Mouse (Mus musculus) kidney, embryonic 15.5 days (tissue): ENCODE results near the gene Rin2. TPM values are rescaled to one million over a fixed set of nuclear protein-coding genes. Genes with fewer than 3 reads are reported as not detected.

ENCODE experiments used
- ATAC-seq: fragments of 200-750 bp; cut with Nextera tagmentation; replicated peaks from 2 replicates; pipeline ENCODE4 v1.8.0; 2017; ENCODE audit warnings: moderate TSS enrichment; ENCODE audit not compliant: low FRiP score
- H3K27ac ChIP-seq: fragments of 300-500 bp; sonication (generic); 2 replicates; pipeline ENCODE4 v1.5.1; 2015; ENCODE audit warnings: mild to moderate bottlenecking, inconsistent platforms
- H3K27me3 ChIP-seq: fragments of 300-500 bp; sonication (generic); 2 replicates; pipeline ENCODE4 v1.6.1; 2015; ENCODE audit warnings: inconsistent platforms
- H3K36me3 ChIP-seq: fragments of 300-500 bp; sonication (generic); 2 replicates; pipeline ENCODE4 v1.6.1; 2015; ENCODE audit warnings: inconsistent platforms
- H3K4me1 ChIP-seq: fragments of 300-500 bp; sonication (generic); 2 replicates; pipeline ENCODE4 v1.6.1; 2015; ENCODE audit warnings: inconsistent platforms
- H3K4me2 ChIP-seq: fragments of 300-500 bp; sonication (generic); 2 replicates; pipeline ENCODE4 v1.6.1; 2015; ENCODE audit warnings: moderate library complexity, mild to moderate bottlenecking, inconsistent platforms
- H3K4me3 ChIP-seq: fragments of 300-500 bp; sonication (generic); replicated peaks from 2 replicates; pipeline ENCODE4 v1.5.1; 2015; ENCODE audit warnings: mild to moderate bottlenecking, inconsistent platforms
- H3K9ac ChIP-seq: fragments of 300-500 bp; sonication (generic); 2 replicates; pipeline ENCODE4 v1.6.1; 2015; ENCODE audit warnings: mild to moderate bottlenecking, inconsistent platforms
- H3K9me3 ChIP-seq: fragments of 300-500 bp; sonication (generic); replicated peaks from 2 replicates; pipeline ENCODE4 v1.6.1; 2016; ENCODE audit warnings: inconsistent platforms
- WGBS: fragments of 180-500 bp; shearing (Covaris S2); methylation state at CpG from one replicate; pipeline ENCODE4 v1.1.7; 2015; ENCODE audit warnings: mixed read lengths; 5-methylcytosine and 5-hydroxymethylcytosine counted together
- polyA plus RNA-seq: library from polyadenylated mRNA; unstranded; fragments of >200 nt; fragmentation: Nextera tagmentation; extraction: Ambion mirVana; gene quantifications from 2 replicates; pipeline ENCODE4 v1.2.1, GENCODE M21; 2015

Rin2 gene
- polyA plus RNA-seq, 1 experiment from 2014 or later: 33.0 TPM

GRCm38 (mm10) chr2:145822783-145823729 is 148.0 kb downstream of the Rin2 start:
- H3K27ac ChIP-seq: no peak overlapping the region
- H3K36me3 ChIP-seq: peaks cover 29% of the 10 kb centered on the region
- no peak overlapping the region for H3K9ac ChIP-seq
- H3K4me3 ChIP-seq: no peak overlapping the region
- no peaks in the 10 kb centered on the region for H3K27me3 ChIP-seq
- peak; percentile 25; the same call in 1 of the 2 replicates for ATAC-seq
- 0 out of 2 replicates have a peak, but pooled peaks cover 3% of the 10 kb centered on the region for H3K4me1 ChIP-seq
- no peak overlapping the region for H3K4me2 ChIP-seq
- H3K9me3 ChIP-seq: no peaks in the 10 kb centered on the region
- 77% methylated on average over 3 of the region's 3 CpGs for WGBS

- Histone ChIP-seq H3K27me3 (no peaks in the 10 kb centered on the region), H3K4me3 (no peak overlapping the region), H3K4me1 (0 out of 2 replicates have a peak, but pooled peaks cover 3% of the 10 kb centered on the region), H3K36me3 (peaks cover 29% of the 10 kb centered on the region), H3K9ac (no peak overlapping the region), H3K27ac (no peak overlapping the region), H3K9me3 (no peaks in the 10 kb centered on the region), H3K4me2 (no peak overlapping the region)
- no peak for ATAC-seq
- WGBS: 68% methylated on average over 3 of the region's 3 CpGs
Measured at GRCm38 (mm10) chr2:145824749-145825148, 149.7 kb downstream of the Rin2 start.

GRCm38 (mm10) chr2:145825221-145825620 is 150.2 kb downstream of the Rin2 start:
- no peak for ATAC-seq
- no peaks in the 10 kb centered on the region for H3K27me3 ChIP-seq
- peaks cover 30% of the 10 kb centered on the region for H3K36me3 ChIP-seq
- H3K4me2 ChIP-seq: no peak overlapping the region
- H3K9ac ChIP-seq: no peak overlapping the region
- no peaks in the 10 kb centered on the region for H3K9me3 ChIP-seq
- H3K4me3 ChIP-seq: no peak overlapping the region
- WGBS: 93% methylated on average over 10 of the region's 10 CpGs
- H3K4me1 ChIP-seq: 0 out of 2 replicates have a peak, but pooled peaks cover 3% of the 10 kb centered on the region
- no peak overlapping the region for H3K27ac ChIP-seq

GRCm38 (mm10) chr2:145827930-145828329 is 152.9 kb downstream of the Rin2 start:
- Histone ChIP-seq H3K36me3 (peaks cover 22% of the 10 kb centered on the region), H3K9me3 (no peaks in the 10 kb centered on the region), H3K4me2 (no peak overlapping the region), H3K4me3 (no peak overlapping the region), H3K27ac (no peak overlapping the region), H3K9ac (no peak overlapping the region), H3K27me3 (no peaks in the 10 kb centered on the region), H3K4me1 (peaks cover 11% of the 10 kb centered on the region)
- ATAC-seq: 0 out of 2 replicates have a peak, but pooled peaks have one; percentile 53
- WGBS: 70% methylated on average over 2 of the region's 2 CpGs

- Histone ChIP-seq H3K4me3 (no peak overlapping the region), H3K27me3 (no peaks in the 10 kb centered on the region)
Measured at GRCm38 (mm10) chr2:145828603-145829002, 153.6 kb downstream of the Rin2 start.

GRCm38 (mm10) chr2:145829231-145829630 is 154.2 kb downstream of the Rin2 start:
- no peak for ATAC-seq
- H3K9ac ChIP-seq: no peak overlapping the region

More at GRCm38 (mm10) chr2:145828603-145829002, 153.6 kb downstream of the Rin2 start:
- Histone ChIP-seq H3K27ac (no peak overlapping the region), H3K4me1 (peaks cover 15% of the 10 kb centered on the region), H3K36me3 (peaks cover 15% of the 10 kb centered on the region), H3K9ac (no peak overlapping the region), H3K4me2 (no peak overlapping the region), H3K9me3 (no peaks in the 10 kb centered on the region)
- WGBS: 91% methylated on average over 3 of the region's 3 CpGs
- no peak for ATAC-seq

GRCm38 (mm10) chr2:145830417-145830816 is 155.4 kb downstream of the Rin2 start:
- 89% methylated on average over 3 of the region's 3 CpGs for WGBS
- Histone ChIP-seq H3K9me3 (no peaks in the 10 kb centered on the region), H3K27me3 (no peaks in the 10 kb centered on the region)

More at GRCm38 (mm10) chr2:145829231-145829630, 154.2 kb downstream of the Rin2 start:
- H3K4me3 ChIP-seq: no peak overlapping the region
- H3K4me1 ChIP-seq: peaks cover 15% of the 10 kb centered on the region
- H3K27me3 ChIP-seq: no peaks in the 10 kb centered on the region
- H3K9me3 ChIP-seq: no peaks in the 10 kb centered on the region
- no peak overlapping the region for H3K4me2 ChIP-seq
- 78% methylated on average over 4 of the region's 4 CpGs for WGBS
- H3K36me3 ChIP-seq: peaks cover 12% of the 10 kb centered on the region
- H3K27ac ChIP-seq: no peak overlapping the region

GRCm38 (mm10) chr2:145831949-145832835 is 157.2 kb downstream of the Rin2 start:
- Histone ChIP-seq H3K4me3 (no peak overlapping the region), H3K9ac (0 out of 2 replicates have a peak overlapping the region, but pooled peaks have one; percentile 5), H3K9me3 (no peaks in the 10 kb centered on the region), H3K36me3 (peaks cover 21% of the 10 kb centered on the region), H3K27ac (peak overlapping the region; percentile 84), H3K4me2 (peak overlapping the region; percentile 39), H3K4me1 (peaks cover 15% of the 10 kb centered on the region), H3K27me3 (no peaks in the 10 kb centered on the region)
- ATAC-seq: peak; percentile 79
- WGBS: 48% methylated on average over 17 of the region's 17 CpGs

More at GRCm38 (mm10) chr2:145830417-145830816, 155.4 kb downstream of the Rin2 start:
- Histone ChIP-seq H3K27ac (no peak overlapping the region), H3K36me3 (peaks cover 12% of the 10 kb centered on the region), H3K9ac (no peak overlapping the region), H3K4me3 (no peak overlapping the region), H3K4me1 (peaks cover 15% of the 10 kb centered on the region), H3K4me2 (no peak overlapping the region)
- ATAC-seq: no peak

GRCm38 (mm10) chr2:145832836-145833221 is 157.8 kb downstream of the Rin2 start:
- Histone ChIP-seq H3K36me3 (peaks cover 21% of the 10 kb centered on the region), H3K4me3 (no peak overlapping the region), H3K27ac (peak overlapping the region; percentile 84), H3K9me3 (no peaks in the 10 kb centered on the region), H3K4me2 (peak overlapping the region; percentile 39), H3K27me3 (no peaks in the 10 kb centered on the region), H3K9ac (no peak overlapping the region), H3K4me1 (peaks cover 15% of the 10 kb centered on the region)
- WGBS: 42% methylated on average over 5 of the region's 5 CpGs
- no peak for ATAC-seq

- Histone ChIP-seq H3K9ac (no peak overlapping the region), H3K4me1 (peaks cover 15% of the 10 kb centered on the region), H3K36me3 (peaks cover 21% of the 10 kb centered on the region), H3K4me2 (no peak overlapping the region), H3K9me3 (no peaks in the 10 kb centered on the region), H3K27me3 (no peaks in the 10 kb centered on the region), H3K27ac (peak overlapping the region; percentile 84), H3K4me3 (no peak overlapping the region)
- WGBS: 74% methylated on average over 3 of the region's 3 CpGs
- no peak for ATAC-seq
Measured at GRCm38 (mm10) chr2:145833341-145833740, 158.3 kb downstream of the Rin2 start.

GRCm38 (mm10) chr2:145835920-145836319 is 160.9 kb downstream of the Rin2 start:
- WGBS: 94% methylated on average over 1 of the region's 1 CpGs
- Histone ChIP-seq H3K9me3 (no peaks in the 10 kb centered on the region), H3K4me2 (no peak overlapping the region), H3K4me3 (no peak overlapping the region), H3K36me3 (peaks cover 16% of the 10 kb centered on the region), H3K4me1 (peaks cover 15% of the 10 kb centered on the region), H3K27ac (no peak overlapping the region), H3K9ac (no peak overlapping the region), H3K27me3 (no peaks in the 10 kb centered on the region)
- ATAC-seq: no peak
